Mouse (Mus musculus): ENCODE results near the gene Rsu1. TPM values are rescaled to one million over a fixed set of nuclear protein-coding genes. Genes with fewer than 3 reads are reported as not detected.
A peak's percentile ranks its signal among the peaks of the same experiment; 100 is the strongest.

Gene Rsu1
- 100 to 1,000 TPM; 107 to 115 TPM for total RNA-seq (2021)

- DNase-seq: peak; percentile 96
Measured at GRCm38 (mm10) chr2:13271165-13271957, at the start of gene Rsu1. TSS of gene Rsu1 (minus strand) at chr2:13271415.

GRCm38 (mm10) chr2:13303376-13303775, 32.2 kb upstream of the Rsu1 start:
- DNase-seq: no peak

GRCm38 (mm10) chr2:13299031-13299430, 27.8 kb upstream of the Rsu1 start:
- DNase-seq: peak; percentile 24

- DNase-seq: no peak
Measured at GRCm38 (mm10) chr2:13297733-13298132, 26.5 kb upstream of the Rsu1 start.

- DNase-seq: no peak
Measured at GRCm38 (mm10) chr2:13290661-13291060, 19.4 kb upstream of the Rsu1 start.

GRCm38 (mm10) chr2:13290070-13290469, 18.9 kb upstream of the Rsu1 start:
- no peak for DNase-seq

GRCm38 (mm10) chr2:13278114-13278862, 7.1 kb upstream of the Rsu1 start:
- no peak for DNase-seq

- DNase-seq: peak; percentile 20
Measured at GRCm38 (mm10) chr2:13275874-13276273, 4.7 kb upstream of the Rsu1 start.

- DNase-seq: no peak
Measured at GRCm38 (mm10) chr2:13270736-13271135, 479 bp downstream of the Rsu1 start.

GRCm38 (mm10) chr2:13268681-13269293, 2.4 kb downstream of the Rsu1 start:
- DNase-seq: no peak

- no peak for DNase-seq
Measured at GRCm38 (mm10) chr2:13264875-13265274, 6.3 kb downstream of the Rsu1 start.

- DNase-seq: no peak
Measured at GRCm38 (mm10) chr2:13263150-13263549, 8.1 kb downstream of the Rsu1 start.

GRCm38 (mm10) chr2:13258606-13259005, 12.6 kb downstream of the Rsu1 start:
- DNase-seq: no peak

GRCm38 (mm10) chr2:13240711-13241110, 30.5 kb downstream of the Rsu1 start:
- DNase-seq: no peak

- DNase-seq: peak; percentile 57
Measured at GRCm38 (mm10) chr2:13237140-13237901, 33.9 kb downstream of the Rsu1 start.

- DNase-seq: peak; percentile 55
Measured at GRCm38 (mm10) chr2:13235696-13236095, 35.5 kb downstream of the Rsu1 start.

- DNase-seq: no peak
Measured at GRCm38 (mm10) chr2:13234796-13235195, 36.4 kb downstream of the Rsu1 start.

- no peak for DNase-seq
Measured at GRCm38 (mm10) chr2:13233902-13234301, 37.3 kb downstream of the Rsu1 start.

GRCm38 (mm10) chr2:13233254-13233835, 37.9 kb downstream of the Rsu1 start:
- DNase-seq: no peak

GRCm38 (mm10) chr2:13232305-13232704, 38.9 kb downstream of the Rsu1 start:
- DNase-seq: no peak

GRCm38 (mm10) chr2:13229686-13230085, 41.5 kb downstream of the Rsu1 start:
- no peak for DNase-seq

- no peak for DNase-seq
Measured at GRCm38 (mm10) chr2:13226031-13226430, 45.2 kb downstream of the Rsu1 start.
